Mouse (Mus musculus): Measurements from ENCODE around the gene 2410004B18Rik. TPM values are rescaled to one million over a fixed set of nuclear protein-coding genes. Genes with fewer than 3 reads are reported as not detected.
A peak's percentile ranks its signal among the peaks of the same experiment; 100 is the strongest.

2410004B18Rik gene
- polyA plus RNA-seq, 1 experiment from 2014 or later = 47.1 TPM

- WGBS (ENCODE audit: insufficient replicate concordance) = 57% methylated on average over 12 of the region's 12 CpGs
- no peaks in the 10 kb centered on the region for H3K9me3 ChIP-seq (replicated peaks; ENCODE audit: control insufficient read depth, low read length)
- H3K4me2 ChIP-seq = peak overlapping the region; percentile 63
- H3K27me3 ChIP-seq (ENCODE audit: control insufficient read depth, insufficient read depth, low read length) = no peaks in the 10 kb centered on the region
- peak overlapping the region; percentile 93 for H3K9ac ChIP-seq (ENCODE audit: low read depth, low read length)
- H3K4me1 ChIP-seq (ENCODE audit: control insufficient read depth, insufficient read depth, low read length) = peaks cover 10% of the 10 kb centered on the region
- H3K27ac ChIP-seq (ENCODE audit: low read depth, low read length) = no peak overlapping the region
- no peak for ATAC-seq (replicated peaks; ENCODE audit: insufficient number of reproducible peaks, low FRiP score, low TSS enrichment)
- peaks cover 3% of the 10 kb centered on the region; the same call in 1 of the 2 replicates for H3K36me3 ChIP-seq (ENCODE audit: control insufficient read depth, insufficient read depth, low read length)
- peak overlapping the region; percentile 98 for H3K4me3 ChIP-seq (ENCODE audit: low read depth, low read length)
Measured at GRCm38 (mm10) chr3:145939402-145939801, 1.6 kb downstream of the 2410004B18Rik start.

GRCm38 (mm10) chr3:145939971-145940370 is 2.2 kb downstream of the 2410004B18Rik start:
- Histone ChIP-seq H3K27ac (ENCODE audit: low read depth, low read length) (no peak overlapping the region), H3K9ac (ENCODE audit: low read depth, low read length) (no peak overlapping the region), H3K4me3 (ENCODE audit: low read depth, low read length) (no peak overlapping the region), H3K4me1 (ENCODE audit: control insufficient read depth, insufficient read depth, low read length) (peaks cover 10% of the 10 kb centered on the region), H3K4me2 (no peak overlapping the region), H3K9me3 (replicated peaks; ENCODE audit: control insufficient read depth, low read length) (no peaks in the 10 kb centered on the region), H3K36me3 (ENCODE audit: control insufficient read depth, insufficient read depth, low read length) (peaks cover 7% of the 10 kb centered on the region; the same call in 1 of the 2 replicates), H3K27me3 (ENCODE audit: control insufficient read depth, insufficient read depth, low read length) (no peaks in the 10 kb centered on the region)
- WGBS (ENCODE audit: insufficient replicate concordance) = 89% methylated on average over 4 of the region's 4 CpGs
- ATAC-seq (replicated peaks; ENCODE audit: insufficient number of reproducible peaks, low FRiP score, low TSS enrichment) = no peak

GRCm38 (mm10) chr3:145941971-145942370 is 4.2 kb downstream of the 2410004B18Rik start:
- no peak overlapping the region for H3K9ac ChIP-seq (ENCODE audit: low read depth, low read length)
- 6% methylated on average over 3 of the region's 3 CpGs for WGBS (ENCODE audit: insufficient replicate concordance)
- no peaks in the 10 kb centered on the region for H3K9me3 ChIP-seq (replicated peaks; ENCODE audit: control insufficient read depth, low read length)
- peaks cover 16% of the 10 kb centered on the region for H3K4me1 ChIP-seq (ENCODE audit: control insufficient read depth, insufficient read depth, low read length)
- H3K27me3 ChIP-seq (ENCODE audit: control insufficient read depth, insufficient read depth, low read length) = no peaks in the 10 kb centered on the region
- no peak overlapping the region for H3K27ac ChIP-seq (ENCODE audit: low read depth, low read length)
- H3K4me3 ChIP-seq (ENCODE audit: low read depth, low read length) = no peak overlapping the region
- ATAC-seq (replicated peaks; ENCODE audit: insufficient number of reproducible peaks, low FRiP score, low TSS enrichment) = no peak
- H3K36me3 ChIP-seq (ENCODE audit: control insufficient read depth, insufficient read depth, low read length) = peaks cover 9% of the 10 kb centered on the region; the same call in 1 of the 2 replicates
- H3K4me2 ChIP-seq = no peak overlapping the region

- Histone ChIP-seq H3K9ac (ENCODE audit: low read depth, low read length) (no peak overlapping the region), H3K4me1 (ENCODE audit: control insufficient read depth, insufficient read depth, low read length) (peaks cover 9% of the 10 kb centered on the region), H3K9me3 (replicated peaks; ENCODE audit: control insufficient read depth, low read length) (no peaks in the 10 kb centered on the region), H3K27me3 (ENCODE audit: control insufficient read depth, insufficient read depth, low read length) (no peaks in the 10 kb centered on the region), H3K4me2 (no peak overlapping the region), H3K27ac (ENCODE audit: low read depth, low read length) (no peak overlapping the region), H3K4me3 (ENCODE audit: low read depth, low read length) (no peak overlapping the region), H3K36me3 (ENCODE audit: control insufficient read depth, insufficient read depth, low read length) (peaks cover 9% of the 10 kb centered on the region; the same call in 1 of the 2 replicates)
- no peak for ATAC-seq (replicated peaks; ENCODE audit: insufficient number of reproducible peaks, low FRiP score, low TSS enrichment)
- WGBS (ENCODE audit: insufficient replicate concordance) = 75% methylated on average over 7 of the region's 7 CpGs
Measured at GRCm38 (mm10) chr3:145944348-145944747, 6.5 kb downstream of the 2410004B18Rik start.

- H3K9ac ChIP-seq (ENCODE audit: low read depth, low read length) = peak overlapping the region; percentile 46; the same call in 1 of the 2 replicates
- H3K27me3 ChIP-seq (ENCODE audit: control insufficient read depth, insufficient read depth, low read length) = no peaks in the 10 kb centered on the region
- H3K9me3 ChIP-seq (replicated peaks; ENCODE audit: control insufficient read depth, low read length) = no peaks in the 10 kb centered on the region
- peaks cover 9% of the 10 kb centered on the region; the same call in 1 of the 2 replicates for H3K36me3 ChIP-seq (ENCODE audit: control insufficient read depth, insufficient read depth, low read length)
- ATAC-seq (replicated peaks; ENCODE audit: insufficient number of reproducible peaks, low FRiP score, low TSS enrichment) = no peak
- no peak overlapping the region for H3K4me3 ChIP-seq (ENCODE audit: low read depth, low read length)
- H3K4me1 ChIP-seq (ENCODE audit: control insufficient read depth, insufficient read depth, low read length) = peaks cover 12% of the 10 kb centered on the region
- H3K4me2 ChIP-seq = no peak overlapping the region
- 89% methylated on average over 3 of the region's 3 CpGs for whole genome bisulfite sequencing (ENCODE audit: insufficient replicate concordance)
- peak overlapping the region; percentile 74; the same call in 1 of the 2 replicates for H3K27ac ChIP-seq (ENCODE audit: low read depth, low read length)
Measured at GRCm38 (mm10) chr3:145945904-145946303, 8.1 kb downstream of the 2410004B18Rik start.

- no peaks in the 10 kb centered on the region for H3K9me3 ChIP-seq (replicated peaks; ENCODE audit: control insufficient read depth, low read length)
- H3K27me3 ChIP-seq (ENCODE audit: control insufficient read depth, insufficient read depth, low read length) = no peaks in the 10 kb centered on the region
- H3K4me2 ChIP-seq = peak overlapping the region; percentile 39; the same call in 1 of the 2 replicates
- peaks cover 9% of the 10 kb centered on the region; the same call in 1 of the 2 replicates for H3K36me3 ChIP-seq (ENCODE audit: control insufficient read depth, insufficient read depth, low read length)
- peak overlapping the region; percentile 74 for H3K27ac ChIP-seq (ENCODE audit: low read depth, low read length)
- H3K9ac ChIP-seq (ENCODE audit: low read depth, low read length) = no peak overlapping the region
- H3K4me3 ChIP-seq (ENCODE audit: low read depth, low read length) = no peak overlapping the region
- ATAC-seq (replicated peaks; ENCODE audit: insufficient number of reproducible peaks, low FRiP score, low TSS enrichment) = no peak
- 16% methylated on average over 2 of the region's 2 CpGs for WGBS (ENCODE audit: insufficient replicate concordance)
- peaks cover 18% of the 10 kb centered on the region for H3K4me1 ChIP-seq (ENCODE audit: control insufficient read depth, insufficient read depth, low read length)
Measured at GRCm38 (mm10) chr3:145946654-145947053, 8.8 kb downstream of the 2410004B18Rik start.

- H3K27ac ChIP-seq (ENCODE audit: low read depth, low read length) = no peak overlapping the region
- no peak overlapping the region for H3K4me3 ChIP-seq (ENCODE audit: low read depth, low read length)
- peaks cover 9% of the 10 kb centered on the region; the same call in 1 of the 2 replicates for H3K36me3 ChIP-seq (ENCODE audit: control insufficient read depth, insufficient read depth, low read length)
- no peak overlapping the region for H3K9ac ChIP-seq (ENCODE audit: low read depth, low read length)
- no peak overlapping the region for H3K4me2 ChIP-seq
- no peak for ATAC-seq (replicated peaks; ENCODE audit: insufficient number of reproducible peaks, low FRiP score, low TSS enrichment)
- H3K4me1 ChIP-seq (ENCODE audit: control insufficient read depth, insufficient read depth, low read length) = peaks cover 22% of the 10 kb centered on the region
- H3K9me3 ChIP-seq (replicated peaks; ENCODE audit: control insufficient read depth, low read length) = no peaks in the 10 kb centered on the region
- WGBS (ENCODE audit: insufficient replicate concordance) = 46% methylated on average over 6 of the region's 6 CpGs
- no peaks in the 10 kb centered on the region for H3K27me3 ChIP-seq (ENCODE audit: control insufficient read depth, insufficient read depth, low read length)
Measured at GRCm38 (mm10) chr3:145947539-145948204, 9.9 kb downstream of the 2410004B18Rik start.

GRCm38 (mm10) chr3:145950034-145950814 is 12.4 kb downstream of the 2410004B18Rik start:
- 6% methylated on average over 15 of the region's 15 CpGs for WGBS (ENCODE audit: insufficient replicate concordance)
- Histone ChIP-seq H3K9ac (ENCODE audit: low read depth, low read length) (0 out of 2 replicates have a peak overlapping the region, but pooled peaks have one; percentile 43), H3K9me3 (replicated peaks; ENCODE audit: control insufficient read depth, low read length) (no peaks in the 10 kb centered on the region), H3K4me1 (ENCODE audit: control insufficient read depth, insufficient read depth, low read length) (peaks cover 26% of the 10 kb centered on the region), H3K36me3 (ENCODE audit: control insufficient read depth, insufficient read depth, low read length) (no peaks in the 10 kb centered on the region; the same call in 1 of the 2 replicates), H3K4me2 (peak overlapping the region; percentile 62), H3K27ac (ENCODE audit: low read depth, low read length) (peak overlapping the region; percentile 29; the same call in 1 of the 2 replicates), H3K27me3 (ENCODE audit: control insufficient read depth, insufficient read depth, low read length) (no peaks in the 10 kb centered on the region), H3K4me3 (ENCODE audit: low read depth, low read length) (peak overlapping the region; percentile 19)
- peak; percentile 53 for ATAC-seq (replicated peaks; ENCODE audit: insufficient number of reproducible peaks, low FRiP score, low TSS enrichment)

Data from heart, embryonic 11.5 days (tissue).